Mouse (Mus musculus) midbrain, embryonic 13.5 days (tissue): Measurements from ENCODE around the gene Gm11562. TPM values are rescaled to one million over a fixed set of nuclear protein-coding genes. Genes with fewer than 3 reads are reported as not detected.
"Not testable (repeated sequence)": the region's sequence is repeated elsewhere in the genome, so short reads cannot be mapped to it uniquely, and the experiment has no call there.

Experiments
- ATAC-seq: fragments of 200-750 bp; cut with Nextera tagmentation; 2 replicates; pipeline ENCODE4 v1.8.0; 2017; ENCODE audit warnings: mild to moderate bottlenecking, moderate TSS enrichment, moderate library complexity
- H3K27ac ChIP-seq: fragments of 300-500 bp; sonication (generic); 2 replicates; pipeline ENCODE4 v1.5.1; 2015; ENCODE audit warnings: inconsistent platforms, mild to moderate bottlenecking, moderate library complexity
- H3K27me3 ChIP-seq: fragments of 300-500 bp; sonication (generic); 2 replicates; pipeline ENCODE4 v1.6.1; 2015; ENCODE audit warnings: mild to moderate bottlenecking, inconsistent platforms
- H3K36me3 ChIP-seq: fragments of 300-500 bp; sonication (generic); 2 replicates; pipeline ENCODE4 v1.6.1; 2015; ENCODE audit warnings: mild to moderate bottlenecking, inconsistent platforms
- H3K4me1 ChIP-seq: fragments of 300-500 bp; sonication (generic); replicated peaks from 2 replicates; pipeline ENCODE4 v1.6.1; 2015; ENCODE audit warnings: inconsistent platforms
- H3K4me2 ChIP-seq: fragments of 300-500 bp; sonication (generic); replicated peaks from 2 replicates; pipeline ENCODE4 v1.6.1; 2015; ENCODE audit warnings: moderate library complexity, mild to moderate bottlenecking, inconsistent platforms
- H3K4me3 ChIP-seq: fragments of 300-500 bp; sonication (generic); replicated peaks from 2 replicates; pipeline ENCODE4 v1.5.1; 2015; ENCODE audit warnings: mild to moderate bottlenecking, inconsistent platforms
- H3K9ac ChIP-seq: fragments of 300-500 bp; sonication (generic); replicated peaks from 2 replicates; pipeline ENCODE4 v1.6.1; 2015; ENCODE audit warnings: mild to moderate bottlenecking, inconsistent platforms
- H3K9me3 ChIP-seq: fragments of 300-500 bp; sonication (generic); 2 replicates; pipeline ENCODE4 v1.6.1; 2016; ENCODE audit warnings: mild to moderate bottlenecking, inconsistent platforms
- WGBS: fragments of 180-500 bp; shearing (Covaris S2); methylation state at CpG from one replicate; pipeline ENCODE4 v1.1.7; 2015; 5-methylcytosine and 5-hydroxymethylcytosine counted together
- polyA plus RNA-seq: library from polyadenylated mRNA; unstranded; fragments of >200 nt; fragmentation: Nextera tagmentation; extraction: Ambion mirVana; gene quantifications from 2 replicates; pipeline ENCODE4 v1.2.1, GENCODE M21; 2015

The Gm11562 gene
- polyA plus RNA-seq, 1 experiment from 2014 or later = not detected

DNA sequence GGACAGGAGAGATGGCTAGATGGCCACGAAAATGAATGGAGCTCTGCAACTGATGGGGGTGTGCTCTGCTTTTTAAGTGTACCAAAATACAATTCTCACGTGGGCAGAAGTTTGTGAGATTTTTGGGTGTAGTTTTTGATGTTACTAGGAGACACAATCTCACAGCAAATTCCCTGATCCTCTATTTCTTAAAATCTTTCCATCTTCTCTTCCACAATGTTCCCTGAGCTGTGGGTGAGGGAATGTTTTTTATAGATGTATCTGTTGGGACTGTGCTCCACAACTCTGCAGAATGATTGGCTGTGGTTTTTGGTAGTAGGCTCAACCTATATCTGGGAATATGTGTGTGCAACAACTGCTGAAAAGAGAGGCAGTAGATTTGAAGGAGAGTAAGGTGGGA is 13.1 kb upstream of the Gm11562 start:
- H3K27me3 ChIP-seq = no peaks in the 10 kb centered on the region
- H3K4me1 ChIP-seq = no peaks in the 10 kb centered on the region
- H3K27ac ChIP-seq = no peak overlapping the region
- no peaks in the 10 kb centered on the region for H3K9me3 ChIP-seq
- H3K9ac ChIP-seq = no peak overlapping the region
- ATAC-seq = no peak
- no peaks in the 10 kb centered on the region for H3K36me3 ChIP-seq
- WGBS = 77% methylated on average over 2 of the region's 2 CpGs
- H3K4me2 ChIP-seq = no peak overlapping the region
- H3K4me3 ChIP-seq = no peak overlapping the region

DNA sequence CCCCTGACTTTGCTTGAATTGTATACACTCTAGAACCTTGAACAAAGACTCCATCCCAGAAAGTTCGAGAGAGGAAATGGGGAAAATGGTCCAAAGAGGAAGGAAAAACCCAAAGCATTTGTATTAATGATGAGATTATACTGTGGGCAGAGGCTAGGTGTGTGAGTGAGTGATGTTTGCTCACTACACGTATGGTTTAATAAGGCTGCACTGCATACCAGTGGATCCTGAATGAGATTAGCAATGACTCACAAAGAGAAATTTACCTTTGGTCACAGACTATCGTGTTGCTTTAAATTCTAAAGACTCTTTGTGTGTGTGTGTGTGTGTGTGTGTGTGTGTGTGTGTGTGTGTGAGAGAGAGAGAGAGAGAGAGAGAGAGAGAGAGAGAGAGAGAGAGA is 10.7 kb upstream of the Gm11562 start:
- Histone ChIP-seq H3K9ac (no peak overlapping the region), H3K4me1 (no peaks in the 10 kb centered on the region), H3K9me3 (no peaks in the 10 kb centered on the region), H3K27ac (no peak overlapping the region), H3K27me3 (no peaks in the 10 kb centered on the region), H3K4me2 (no peak overlapping the region), H3K4me3 (no peak overlapping the region), H3K36me3 (no peaks in the 10 kb centered on the region)
- ATAC-seq = no peak
- WGBS = 81% methylated on average over 3 of the region's 3 CpGs

DNA sequence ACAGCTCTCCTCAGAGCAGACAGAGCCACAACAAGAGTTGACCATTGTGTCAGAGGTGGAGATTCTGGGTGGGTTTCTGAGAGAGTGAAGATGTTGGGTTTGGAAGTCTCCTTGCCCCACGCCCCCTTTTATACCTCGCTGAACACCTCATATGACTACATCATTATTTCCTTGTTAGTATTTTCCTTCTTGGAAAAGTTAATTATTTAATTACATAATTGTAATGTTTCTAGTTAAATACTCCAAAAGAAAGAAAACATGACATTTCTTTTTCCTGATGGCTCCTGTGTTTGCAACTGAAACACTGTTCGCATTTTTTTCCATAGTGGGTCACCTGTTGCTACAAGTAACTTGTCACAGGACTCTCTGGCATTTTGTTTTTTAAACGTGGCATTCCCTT is 7.9 kb upstream of the Gm11562 start, which contains the start of gene Krtap4-1:
Krtap4-1 (minus strand) TSS at position 101 of the 400 bp plus-strand sequence.
- Histone ChIP-seq H3K27ac (no peak within 1 kb of the TSS), H3K9ac (no peak within 1 kb of the TSS), H3K4me2 (no peak within 1 kb of the TSS), H3K9me3 (no peaks in the 10 kb centered on the region), H3K4me1 (no peaks in the 10 kb centered on the region), H3K36me3 (no peaks in the 10 kb centered on the region), H3K27me3 (no peaks in the 10 kb centered on the region), H3K4me3 (no peak within 1 kb of the TSS)
- ATAC-seq = no peak
- WGBS = 89% methylated on average over 4 of the region's 4 CpGs

DNA sequence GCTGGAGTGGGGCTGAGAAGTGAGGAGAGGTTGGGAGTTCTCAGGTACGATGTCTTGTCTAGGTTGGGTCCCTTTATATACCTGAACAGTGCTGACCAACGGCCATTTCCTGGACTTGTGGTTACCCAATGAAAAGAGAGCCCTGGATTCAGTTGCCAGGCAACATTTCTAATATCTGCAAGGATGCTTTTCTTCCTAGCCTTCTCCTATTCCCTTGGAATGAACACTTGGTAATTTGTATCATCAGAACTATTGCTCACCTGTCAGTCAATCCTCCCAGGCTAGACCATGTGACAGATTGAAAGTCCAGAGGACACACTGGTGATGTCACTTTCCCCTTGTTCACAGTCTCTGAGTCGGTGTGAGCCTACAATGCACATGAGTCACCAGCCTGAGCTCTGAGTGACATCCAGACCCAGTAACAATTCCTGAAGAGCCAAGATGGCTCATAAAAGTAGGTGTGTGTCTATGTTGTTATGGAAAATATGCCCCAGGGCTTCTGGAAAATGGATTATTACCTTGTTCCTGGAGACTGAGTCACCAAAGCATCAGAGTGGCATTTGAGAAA is 5.4 kb downstream of the Gm11562 start, which contains the start of gene Krtap2-4:
Krtap2-4 (minus strand) TSS at position 51 of the 568 bp plus-strand sequence.
- ATAC-seq = no peak
- H3K9me3 ChIP-seq = no peaks in the 10 kb centered on the region
- no peaks in the 10 kb centered on the region for H3K4me1 ChIP-seq
- H3K36me3 ChIP-seq = no peaks in the 10 kb centered on the region
- no peak within 1 kb of the TSS for H3K4me2 ChIP-seq
- no peaks in the 10 kb centered on the region for H3K27me3 ChIP-seq
- no peak within 1 kb of the TSS for H3K4me3 ChIP-seq
- H3K27ac ChIP-seq = no peak within 1 kb of the TSS
- H3K9ac ChIP-seq = no peak within 1 kb of the TSS
- 72% methylated on average over 3 of the region's 3 CpGs for WGBS

DNA sequence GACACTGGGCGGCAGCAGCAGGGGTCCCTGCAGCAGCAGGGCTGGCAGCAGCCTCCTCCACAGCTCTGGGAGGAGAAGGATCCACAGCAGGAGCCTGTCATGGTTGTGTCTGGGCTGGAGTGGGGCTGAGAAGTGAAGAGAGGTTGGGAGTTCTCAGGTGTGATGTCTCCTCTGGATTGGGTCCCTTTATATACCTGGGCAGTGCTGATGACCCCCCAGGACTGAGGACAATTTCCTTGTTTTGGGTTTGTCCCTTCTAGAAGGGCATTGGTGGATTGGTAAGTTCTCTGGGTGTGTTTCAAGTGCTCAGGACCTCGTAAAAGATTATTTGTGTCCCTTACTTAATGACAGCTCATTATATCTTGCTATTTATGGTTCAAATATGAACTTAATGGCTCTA is 10.1 kb downstream of the Gm11562 start, which contains the start of gene Gm11937:
Gm11937 (minus strand) TSS at position 101 of the 400 bp plus-strand sequence.
- H3K4me1 ChIP-seq, H3K27ac ChIP-seq, H3K9me3 ChIP-seq, H3K9ac ChIP-seq, ATAC-seq, H3K36me3 ChIP-seq, H3K27me3 ChIP-seq, H3K4me3 ChIP-seq, H3K4me2 ChIP-seq: not testable (repeated sequence)
- WGBS = 72% methylated on average over 2 of the region's 2 CpGs

DNA sequence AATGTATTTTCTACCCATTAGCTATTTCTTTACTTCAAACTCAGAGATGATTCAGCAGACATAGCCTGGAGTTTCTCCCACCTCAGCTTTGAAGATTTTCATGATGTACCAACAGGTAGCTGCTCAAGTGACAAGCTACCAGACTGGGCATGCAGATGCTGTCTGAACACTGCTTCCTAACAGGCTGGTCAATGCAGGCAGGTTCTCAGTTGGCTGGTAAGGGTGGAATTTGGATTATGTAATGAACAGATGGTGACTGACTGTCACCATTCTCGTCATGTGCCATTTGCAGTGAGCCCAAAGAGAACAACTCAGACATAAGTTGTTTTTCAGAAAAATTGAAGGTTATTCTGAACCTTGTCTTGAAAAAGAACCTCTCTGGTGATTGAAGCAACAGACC is 11.1 kb downstream of the Gm11562 start:
- WGBS = 65% methylated on average over 1 of the region's 1 CpGs

DNA sequence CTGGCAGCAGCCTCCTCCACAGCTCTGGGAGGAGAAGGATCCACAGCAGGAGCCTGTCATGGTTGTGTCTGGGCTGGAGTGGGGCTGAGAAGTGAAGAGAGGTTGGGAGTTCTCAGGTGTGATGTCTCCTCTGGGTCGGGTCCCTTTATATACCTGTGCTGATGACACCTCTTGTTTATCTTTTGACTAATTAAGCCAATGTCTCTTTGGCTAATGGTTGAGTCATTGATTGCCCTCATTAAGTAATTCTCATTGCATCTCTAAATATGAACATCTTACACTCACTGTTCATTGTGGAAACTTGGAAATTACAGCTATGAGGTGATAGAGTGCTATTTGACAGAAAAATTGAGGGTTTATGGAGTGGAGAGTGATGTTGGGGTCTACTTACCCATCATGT is 17.0 kb downstream of the Gm11562 start, which contains the start of gene Gm11938:
Gm11938 (minus strand) TSS at position 101 of the 400 bp plus-strand sequence.
- not testable (repeated sequence) for H3K4me2 ChIP-seq, H3K27ac ChIP-seq, H3K27me3 ChIP-seq, ATAC-seq, H3K9ac ChIP-seq, H3K9me3 ChIP-seq, H3K36me3 ChIP-seq, H3K4me1 ChIP-seq, H3K4me3 ChIP-seq
- 87% methylated on average over 1 of the region's 1 CpGs for WGBS

More for the DNA sequence above, 11.1 kb downstream of the Gm11562 start:
- Histone ChIP-seq H3K9ac (no peak overlapping the region), H3K4me1 (no peaks in the 10 kb centered on the region), H3K27ac (no peak overlapping the region), H3K9me3 (no peaks in the 10 kb centered on the region), H3K27me3 (no peaks in the 10 kb centered on the region), H3K4me3 (no peak overlapping the region), H3K4me2 (no peak overlapping the region), H3K36me3 (no peaks in the 10 kb centered on the region)
- ATAC-seq = no peak

DNA sequence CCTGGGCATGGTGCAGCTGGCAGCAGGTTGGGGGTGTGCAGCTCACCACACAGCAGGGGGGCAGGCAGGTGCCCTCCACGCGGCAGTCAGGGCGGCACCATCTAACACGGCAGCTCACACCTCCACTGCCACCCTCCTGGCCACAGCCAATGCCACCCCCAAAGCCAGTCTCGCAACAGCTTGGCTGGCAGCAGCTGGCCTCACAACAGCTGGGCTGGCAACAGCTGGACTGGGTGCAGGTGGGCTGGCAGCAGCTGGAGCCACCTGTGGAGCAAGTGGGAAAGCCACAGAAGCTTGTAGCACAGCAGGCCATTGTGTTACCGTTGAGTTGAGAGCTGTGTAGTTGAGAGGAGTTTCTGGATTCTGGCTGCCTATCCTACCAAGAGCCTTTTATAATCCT is 22.5 kb downstream of the Gm11562 start, which contains the start of gene Krtap9-3:
Krtap9-3 (minus strand) TSS at position 364 of the 400 bp plus-strand sequence.
- not testable (repeated sequence) for H3K36me3 ChIP-seq, H3K4me1 ChIP-seq, H3K9ac ChIP-seq, H3K9me3 ChIP-seq, H3K27ac ChIP-seq, H3K4me3 ChIP-seq, ATAC-seq, H3K4me2 ChIP-seq, H3K27me3 ChIP-seq
- WGBS = 86% methylated on average over 6 of the region's 6 CpGs

DNA sequence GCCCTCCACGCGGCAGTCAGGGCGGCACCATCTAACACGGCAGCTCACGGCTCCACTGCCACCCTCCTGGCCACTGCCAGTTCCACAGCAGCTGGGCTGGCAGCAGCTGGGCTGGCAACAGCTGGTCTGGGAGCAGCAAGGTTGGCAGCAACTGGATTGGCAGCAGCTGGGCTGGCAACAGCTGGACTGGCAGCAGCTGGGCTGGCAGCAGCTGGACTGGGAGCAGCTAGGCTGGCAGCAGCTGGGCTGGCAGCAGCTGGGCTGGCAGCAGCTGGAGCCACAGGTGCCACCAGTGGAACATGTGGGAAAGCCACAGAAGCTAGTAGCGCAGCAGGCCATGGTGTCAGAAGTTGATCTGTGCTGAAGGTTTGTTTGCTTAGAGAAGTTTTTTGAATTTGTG is 29.3 kb downstream of the Gm11562 start, which contains the start of gene Krtap1-3:
Krtap1-3 (minus strand) TSS at position 359 of the 400 bp plus-strand sequence.
- 85% methylated on average over 6 of the region's 6 CpGs for WGBS
- Histone ChIP-seq H3K4me2 (no peak within 1 kb of the TSS), H3K4me1 (no peaks in the 10 kb centered on the region), H3K9ac (no peak within 1 kb of the TSS), H3K27me3 (no peaks in the 10 kb centered on the region), H3K4me3 (no peak within 1 kb of the TSS), H3K9me3 (no peaks in the 10 kb centered on the region), H3K27ac (no peak within 1 kb of the TSS), H3K36me3 (no peaks in the 10 kb centered on the region)
- ATAC-seq = no peak

DNA sequence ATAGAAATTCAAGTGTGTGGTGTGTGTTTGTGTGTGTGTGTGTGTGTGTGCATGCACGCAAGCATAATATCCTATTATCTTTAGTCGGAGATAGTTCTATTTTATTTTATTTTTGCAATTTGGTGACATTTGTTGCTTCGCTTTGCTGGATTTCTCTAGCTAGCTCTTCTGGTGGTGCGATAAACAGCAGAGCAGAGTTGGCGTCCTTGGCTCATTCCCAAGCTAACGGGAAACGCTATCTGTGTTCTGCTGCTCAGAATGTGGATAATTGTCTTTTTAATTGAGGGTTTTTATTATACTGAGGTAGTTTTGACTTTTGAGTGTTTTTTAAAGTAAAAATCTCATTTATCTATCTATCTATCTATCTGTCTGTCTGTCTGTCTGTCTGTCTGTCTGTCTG is 35.1 kb downstream of the Gm11562 start:
- no peaks in the 10 kb centered on the region for H3K27me3 ChIP-seq
- no peak overlapping the region for H3K4me2 ChIP-seq
- H3K4me3 ChIP-seq = no peak overlapping the region
- no peaks in the 10 kb centered on the region for H3K4me1 ChIP-seq
- no peak overlapping the region for H3K27ac ChIP-seq
- WGBS = 91% methylated on average over 7 of the region's 7 CpGs
- no peak for ATAC-seq
- H3K9ac ChIP-seq = no peak overlapping the region
- no peaks in the 10 kb centered on the region for H3K9me3 ChIP-seq
- no peaks in the 10 kb centered on the region for H3K36me3 ChIP-seq

DNA sequence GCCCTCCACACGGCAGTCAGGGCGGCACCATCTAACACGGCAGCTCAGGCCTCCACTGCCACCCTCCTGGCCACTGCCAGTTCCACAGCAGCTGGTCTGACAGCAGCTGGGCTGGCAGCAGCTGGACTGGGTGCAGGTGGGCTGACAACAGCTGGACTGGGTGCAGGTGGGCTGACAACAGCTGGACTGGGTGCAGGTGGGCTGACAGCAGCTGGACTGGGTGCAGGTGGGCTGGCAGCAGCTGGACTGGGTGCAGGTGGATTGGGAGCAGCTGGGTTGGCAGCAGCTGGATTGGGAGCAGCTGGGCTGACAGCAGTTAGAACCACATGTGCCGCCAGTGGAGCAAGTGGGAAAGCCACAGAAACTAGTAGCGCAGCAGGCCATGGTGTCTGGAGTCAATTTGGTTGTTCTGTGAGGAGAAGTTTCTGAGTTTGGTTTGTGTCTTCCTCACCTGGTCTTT is 37.0 kb downstream of the Gm11562 start, which contains the start of gene Krtap1-4:
Krtap1-4 (minus strand) TSS at position 410 of the 460 bp plus-strand sequence.
- Histone ChIP-seq H3K27me3 (no peaks in the 10 kb centered on the region), H3K36me3 (no peaks in the 10 kb centered on the region), H3K4me1 (no peaks in the 10 kb centered on the region), H3K9ac (no peak within 1 kb of the TSS), H3K4me3 (no peak within 1 kb of the TSS), H3K9me3 (no peaks in the 10 kb centered on the region), H3K27ac (no peak within 1 kb of the TSS), H3K4me2 (no peak within 1 kb of the TSS)
- no peak for ATAC-seq
- WGBS = 86% methylated on average over 5 of the region's 5 CpGs

DNA sequence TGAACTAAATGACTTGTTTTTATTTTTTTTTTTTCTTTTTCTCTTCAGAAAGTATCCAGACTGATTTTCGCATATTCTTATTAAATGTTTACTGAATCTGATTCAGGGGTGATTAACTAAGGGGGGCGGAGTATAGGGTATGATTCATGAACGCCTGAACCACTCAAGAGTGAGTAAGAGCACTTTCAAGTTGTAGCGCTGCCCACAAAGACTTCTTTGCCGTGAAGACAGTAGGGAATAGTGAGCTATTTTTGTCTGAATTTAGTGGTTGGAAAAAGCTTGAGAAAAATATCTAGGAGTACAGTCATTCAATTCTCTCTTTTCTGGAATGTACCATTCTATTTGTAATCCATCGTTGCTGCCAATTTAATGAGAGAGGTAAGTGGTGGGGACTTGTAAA is 38.7 kb downstream of the Gm11562 start:
- ATAC-seq = no peak
- Histone ChIP-seq H3K4me2 (no peak overlapping the region), H3K9me3 (no peaks in the 10 kb centered on the region), H3K4me3 (no peak overlapping the region), H3K4me1 (no peaks in the 10 kb centered on the region), H3K9ac (no peak overlapping the region), H3K36me3 (no peaks in the 10 kb centered on the region), H3K27ac (no peak overlapping the region), H3K27me3 (no peaks in the 10 kb centered on the region)
- 88% methylated on average over 6 of the region's 6 CpGs for WGBS

DNA sequence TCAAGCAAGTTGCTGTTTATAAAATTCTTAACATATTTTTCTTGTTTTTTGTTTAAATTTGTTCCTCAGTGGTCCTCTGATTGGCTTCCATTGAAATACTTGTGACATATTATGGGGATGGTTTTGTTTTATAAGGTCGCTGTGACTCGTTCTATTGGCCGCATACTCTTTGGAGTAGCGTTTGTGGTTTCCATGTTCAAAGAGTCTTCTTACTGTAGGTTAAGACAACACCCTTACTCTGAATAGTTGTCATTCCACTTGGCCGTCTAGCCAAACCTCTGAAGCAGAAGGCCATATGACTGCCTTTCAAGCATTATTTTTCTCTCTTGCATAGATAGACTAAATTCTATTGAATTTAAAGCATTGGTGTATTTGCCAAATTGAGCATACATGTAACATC is 39.2 kb downstream of the Gm11562 start:
- 98% methylated on average over 5 of the region's 5 CpGs for WGBS
- Histone ChIP-seq H3K27ac (no peak overlapping the region), H3K36me3 (no peaks in the 10 kb centered on the region), H3K9ac (no peak overlapping the region), H3K9me3 (no peaks in the 10 kb centered on the region), H3K4me3 (no peak overlapping the region), H3K4me1 (no peaks in the 10 kb centered on the region), H3K4me2 (no peak overlapping the region), H3K27me3 (no peaks in the 10 kb centered on the region)
- ATAC-seq = no peak
